Mouse (Mus musculus) G1E (cell line): Measurements from ENCODE around the gene Ptpn14.

Experiments
- CTCF ChIP-seq: IDR thresholded peaks from 2 replicates; pipeline ENCODE4 v1.5.1; 2012; ENCODE audit warnings: low read depth, low read length, inconsistent platforms, mixed read lengths
- GATA1 ChIP-seq: IDR thresholded peaks from 2 replicates; pipeline ENCODE4 v1.6.1; 2012; ENCODE audit warnings: borderline replicate concordance, low read length, inconsistent platforms, mixed read lengths
- POLR2AphosphoS5 ChIP-seq: IDR thresholded peaks from 2 replicates; pipeline ENCODE4 v1.6.1; 2012; ENCODE audit warnings: low read depth, low read length, inconsistent platforms; ENCODE audit not compliant: insufficient replicate concordance

GRCm38 (mm10) chr1:189863727-189864126 lies 135.7 kb downstream of the Ptpn14 start:
- no peak for TF ChIP-seq CTCF
- no peak for TF ChIP-seq GATA1
- TF ChIP-seq POLR2AphosphoS5, result no peak
